Mouse (Mus musculus): ENCODE data around the gene Nova2. TPM values are rescaled to one million over a fixed set of nuclear protein-coding genes. Genes with fewer than 3 reads are reported as not detected.
A peak's percentile ranks its signal among the peaks of the same experiment; 100 is the strongest.

Nova2 gene
- polyA plus RNA-seq (2012; rRNA removed): 1.3 and 2.1 TPM in 2 replicates

DNA sequence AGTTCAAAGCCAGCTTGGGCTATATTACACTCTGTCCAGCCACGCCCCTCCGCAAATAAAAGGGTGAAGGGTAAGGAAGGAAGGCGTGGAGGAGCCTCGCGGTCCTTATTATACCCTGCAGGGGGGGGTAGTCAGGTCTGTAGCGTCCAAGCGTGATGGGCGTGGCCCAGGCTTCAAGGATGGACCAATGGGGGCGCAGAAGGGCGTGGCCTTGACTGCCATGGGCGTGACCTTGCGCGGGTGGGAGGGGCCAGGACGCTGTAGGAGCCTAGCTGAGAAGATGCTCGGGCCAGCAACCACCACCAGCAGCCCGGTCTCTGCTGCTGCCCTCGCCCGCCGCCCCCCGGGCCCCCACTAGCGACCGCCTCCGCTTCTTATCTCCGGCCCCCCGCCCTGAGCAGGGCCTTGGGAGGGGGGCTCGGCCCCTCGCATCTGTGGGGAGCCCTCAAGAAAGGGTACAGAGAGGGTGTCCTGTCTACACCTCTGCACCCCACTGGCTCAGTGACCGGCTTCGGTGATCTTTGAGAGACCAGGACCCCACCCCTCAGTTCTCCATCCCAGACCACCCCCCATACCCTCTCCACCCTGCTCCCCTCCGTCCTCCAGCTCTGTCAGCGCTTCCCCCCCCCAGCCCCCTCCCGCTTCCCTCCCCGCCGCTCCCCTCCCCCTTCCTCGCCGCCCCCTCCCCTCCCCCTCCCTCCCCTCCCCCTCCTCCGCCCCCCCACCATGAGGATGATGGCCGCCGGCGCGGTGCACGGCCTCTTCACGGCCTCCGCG is at the start of gene Nova2:
Gene Nova2 (plus strand): TSS at position 727 of the 777 bp plus-strand sequence.
- DNase-seq (ENCODE audit: low read depth): no peak

DNA sequence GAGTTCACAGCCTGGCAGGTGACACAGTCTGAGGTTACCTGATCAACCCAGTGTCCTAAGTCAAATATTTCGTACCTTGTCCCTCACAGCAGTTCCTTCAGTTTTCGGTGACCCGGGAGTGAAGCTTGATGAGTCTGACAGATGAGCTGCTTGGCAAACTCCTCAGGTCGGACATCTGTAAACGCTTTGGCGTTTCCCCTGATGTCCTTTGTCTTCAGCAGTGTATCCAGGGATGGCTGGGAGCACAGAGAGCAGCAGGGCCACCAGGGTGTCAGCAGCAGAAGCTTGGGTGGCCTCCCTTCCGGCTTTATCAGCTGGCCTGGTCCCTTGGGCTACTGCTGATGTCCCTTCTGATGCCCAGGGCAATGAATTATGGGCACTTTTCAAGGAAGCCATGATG is 47.0 kb upstream of the Nova2 start:
- no peak for DNase-seq (ENCODE audit: low read depth)

DNA sequence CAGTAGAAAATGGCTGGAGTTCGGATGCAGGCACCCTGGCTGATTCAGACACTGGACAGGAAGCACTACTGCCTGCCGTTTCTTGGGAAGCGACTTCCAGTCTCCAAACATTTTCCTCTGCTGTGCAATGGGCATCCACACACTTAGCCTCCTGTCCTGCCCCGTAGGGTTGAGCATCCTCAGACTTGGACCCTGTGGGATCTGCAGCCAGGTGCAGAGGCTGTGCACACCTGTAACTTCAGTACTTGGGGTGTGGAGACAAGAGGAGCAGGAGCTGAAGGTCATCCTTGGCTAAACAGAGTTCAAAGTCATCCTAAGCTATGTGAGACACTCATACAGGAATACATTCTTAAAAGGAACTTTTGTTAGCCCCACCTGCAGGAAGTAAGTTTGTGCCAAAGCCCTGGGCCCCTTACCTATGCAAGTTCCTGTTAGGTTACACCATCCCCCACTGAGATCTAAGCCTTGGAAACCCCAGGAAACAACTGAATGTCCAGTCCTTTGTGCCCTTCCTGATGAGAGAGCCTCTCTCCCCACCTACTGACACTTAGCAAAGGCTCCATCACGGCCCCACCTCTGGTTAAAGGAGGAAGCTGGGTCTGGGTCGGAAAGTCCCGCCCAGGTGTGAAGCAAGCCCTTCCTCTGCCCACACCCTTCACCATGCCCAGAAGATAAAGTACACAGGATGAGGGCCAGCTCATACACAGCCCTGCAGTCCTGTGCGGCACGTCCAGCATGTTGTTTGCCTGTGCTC is 41.5 kb upstream of the Nova2 start:
- no peak for DNase-seq (ENCODE audit: low read depth)

GRCm38 (mm10) chr7:18884745-18885422 is 40.8 kb upstream of the Nova2 start:
- no peak for DNase-seq (ENCODE audit: low read depth)

- DNase-seq (ENCODE audit: low read depth): no peak
Measured at GRCm38 (mm10) chr7:18886963-18887362, 38.7 kb upstream of the Nova2 start.

- no peak for DNase-seq (ENCODE audit: low read depth)
Measured at GRCm38 (mm10) chr7:18890848-18891247, 34.8 kb upstream of the Nova2 start.

DNA sequence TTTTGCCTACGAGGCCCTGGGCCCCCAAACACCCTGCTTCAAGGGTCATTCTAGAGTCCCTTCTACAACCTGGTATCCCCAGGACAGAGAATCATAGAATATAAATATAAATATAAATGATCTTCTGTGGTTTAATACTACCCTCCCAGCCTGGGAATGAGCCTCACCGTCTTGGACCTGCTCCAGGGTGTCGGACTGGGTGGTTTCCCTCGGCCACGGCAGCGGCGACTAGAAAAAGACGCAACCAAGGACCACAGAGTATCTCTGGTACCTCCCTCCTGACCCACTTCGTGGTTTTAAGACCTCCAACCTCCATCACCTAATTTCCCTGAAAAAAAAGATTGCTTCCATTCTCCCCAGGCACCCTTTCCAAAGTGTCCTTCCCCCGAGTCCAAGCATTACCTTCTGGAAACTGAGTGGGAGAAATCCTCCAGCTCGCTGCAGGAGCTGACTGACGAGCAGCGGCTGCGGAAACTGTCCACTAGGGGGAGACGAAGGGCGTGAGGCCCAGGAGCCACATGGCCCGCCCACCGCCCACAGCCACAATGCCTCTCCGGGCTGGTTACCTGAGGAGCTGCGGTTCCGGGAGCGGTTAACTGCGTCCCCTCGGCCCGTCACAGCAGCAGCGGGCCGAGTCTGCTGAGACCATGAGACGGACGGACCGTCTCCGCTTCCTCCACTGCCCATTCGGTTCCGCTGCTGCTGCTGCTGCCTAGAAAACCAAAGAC is 33.7 kb upstream of the Nova2 start:
- DNase-seq (ENCODE audit: low read depth): no peak

DNA sequence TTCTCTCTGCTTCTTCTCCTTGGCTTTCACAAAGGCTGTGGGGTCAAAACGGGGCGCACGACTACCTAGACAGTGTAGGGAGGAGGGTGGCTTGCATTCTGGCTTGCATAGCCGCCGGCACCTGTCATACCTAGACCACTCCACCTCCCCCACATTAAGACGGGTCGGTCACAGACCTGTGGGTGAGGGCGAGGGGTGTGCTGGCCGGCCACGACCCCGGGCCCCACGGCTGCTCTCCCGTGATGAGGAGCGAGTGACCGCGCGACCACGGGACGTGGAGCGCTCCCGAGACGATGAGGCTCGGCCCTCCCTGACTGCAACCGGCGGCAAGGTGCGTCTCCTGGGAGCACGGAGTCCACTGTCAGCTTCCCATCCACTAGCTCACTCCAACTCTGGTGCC is 32.7 kb upstream of the Nova2 start:
- DNase-seq (ENCODE audit: low read depth): no peak

- DNase-seq (ENCODE audit: low read depth): no peak
Measured at GRCm38 (mm10) chr7:18893651-18894430, 31.8 kb upstream of the Nova2 start.

- DNase-seq (ENCODE audit: low read depth): no peak
Measured at GRCm38 (mm10) chr7:18896536-18896935, 29.2 kb upstream of the Nova2 start.

GRCm38 (mm10) chr7:18900513-18900912 is 25.2 kb upstream of the Nova2 start:
- no peak for DNase-seq (ENCODE audit: low read depth)

DNA sequence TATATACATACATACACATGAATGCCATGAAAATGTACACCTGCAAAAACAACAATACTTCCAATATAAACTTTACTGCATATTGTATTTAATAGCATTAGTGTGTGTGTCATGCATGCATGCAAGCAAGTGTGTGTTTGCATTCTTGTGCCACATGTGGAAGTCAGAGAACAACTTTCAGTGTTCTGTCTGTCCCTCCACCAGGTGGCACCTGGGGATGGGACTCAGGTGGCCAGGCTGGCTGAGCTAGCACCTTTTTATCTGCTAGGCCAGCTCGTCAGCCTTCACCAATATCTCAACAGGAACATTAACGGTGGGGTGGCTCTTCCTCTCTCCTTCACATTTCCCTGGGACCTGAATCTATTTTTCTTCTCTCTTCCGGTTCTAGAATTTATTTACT is 23.2 kb upstream of the Nova2 start:
- no peak for DNase-seq (ENCODE audit: low read depth)

- DNase-seq (ENCODE audit: low read depth): peak; percentile 46
Measured at GRCm38 (mm10) chr7:18904971-18905370, 20.7 kb upstream of the Nova2 start.

- DNase-seq (ENCODE audit: low read depth): no peak
Measured at GRCm38 (mm10) chr7:18909797-18910196, 15.9 kb upstream of the Nova2 start.

- DNase-seq (ENCODE audit: low read depth): peak; percentile 97
Measured at GRCm38 (mm10) chr7:18910241-18910831, 15.4 kb upstream of the Nova2 start, which contains the start of gene Ccdc61. TSS of gene Ccdc61 (minus strand) at chr7:18910415.

GRCm38 (mm10) chr7:18916254-18916653 is 9.4 kb upstream of the Nova2 start:
- no peak for DNase-seq (ENCODE audit: low read depth)

DNA sequence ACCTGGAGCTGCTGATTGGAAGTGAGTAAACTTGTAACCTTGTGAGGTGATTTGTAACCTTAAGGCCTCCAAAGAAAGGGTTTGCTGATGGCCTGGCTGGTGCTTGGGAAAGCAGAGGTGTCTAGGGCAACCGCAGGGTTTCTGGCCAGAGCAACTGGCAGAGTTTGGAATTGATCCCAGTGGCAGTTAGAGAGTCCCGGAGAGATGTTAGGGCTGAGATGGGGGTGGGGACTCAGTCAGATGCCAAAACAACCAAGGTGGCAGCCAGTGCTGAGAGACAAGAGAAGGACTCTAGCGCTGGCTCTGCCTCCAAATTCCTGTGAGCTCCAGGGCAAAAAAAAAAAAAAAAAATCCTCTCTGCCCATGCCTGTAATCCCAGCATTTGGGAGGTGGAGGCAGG is 7.8 kb upstream of the Nova2 start:
- DNase-seq (ENCODE audit: low read depth): peak; percentile 49

DNA sequence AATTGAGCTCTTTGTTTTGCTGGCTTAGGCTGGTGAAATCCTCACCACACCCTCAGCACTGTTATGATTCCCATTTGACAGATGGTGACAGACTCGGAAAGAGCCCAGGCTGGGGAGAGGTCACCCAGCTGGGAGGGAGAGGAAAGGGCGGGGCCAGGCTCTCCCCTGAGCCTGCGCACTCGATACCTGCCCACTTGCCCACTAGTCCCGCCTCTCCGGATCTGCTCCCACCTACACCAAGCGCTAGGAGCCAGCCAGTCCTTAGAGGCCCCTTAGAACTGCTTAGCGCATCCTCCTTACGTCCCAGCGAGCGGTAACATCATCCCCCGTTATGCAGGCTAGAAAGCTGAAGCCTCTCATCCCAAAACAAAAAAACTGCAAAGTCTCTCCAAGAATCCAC is 4.6 kb upstream of the Nova2 start:
- DNase-seq (ENCODE audit: low read depth): no peak

DNA sequence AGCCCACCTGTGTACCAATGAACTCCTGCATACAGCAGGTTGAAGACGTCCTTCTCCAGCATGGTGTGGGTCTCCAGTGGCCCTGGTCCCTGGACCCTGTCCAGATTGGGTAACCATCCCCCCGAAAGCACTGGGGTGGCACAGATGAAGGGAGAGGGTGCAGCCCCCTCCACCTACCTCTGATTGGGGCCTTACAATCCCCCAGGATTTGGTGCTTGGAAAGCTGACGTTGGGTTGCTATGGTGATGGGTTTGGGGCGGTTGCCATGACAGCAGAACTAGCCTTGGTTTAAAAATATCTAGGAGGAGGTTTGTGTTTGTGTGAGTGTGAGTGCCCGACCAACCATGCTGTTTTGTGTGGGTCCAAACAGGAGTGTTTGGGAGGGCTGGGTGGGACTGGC is 2.9 kb upstream of the Nova2 start:
- no peak for DNase-seq (ENCODE audit: low read depth)

GRCm38 (mm10) chr7:18923267-18923666 is 2.4 kb upstream of the Nova2 start:
- DNase-seq (ENCODE audit: low read depth): no peak

Data from gonadal fat pad, adult 2 months (tissue).